Mouse (Mus musculus) lung, postnatal 25 days (tissue): ENCODE results near the gene Bcor.

Experiments used
- DNase-seq: peaks from one replicate; pipeline ENCODE4 v3.0.0; 2022; ENCODE audit warnings: low spot score

Gene Bcor

GRCm38 (mm10) chrX:12126408-12127105 lies 33.6 kb downstream of the Bcor start:
- no peak for DNase-seq

DNA sequence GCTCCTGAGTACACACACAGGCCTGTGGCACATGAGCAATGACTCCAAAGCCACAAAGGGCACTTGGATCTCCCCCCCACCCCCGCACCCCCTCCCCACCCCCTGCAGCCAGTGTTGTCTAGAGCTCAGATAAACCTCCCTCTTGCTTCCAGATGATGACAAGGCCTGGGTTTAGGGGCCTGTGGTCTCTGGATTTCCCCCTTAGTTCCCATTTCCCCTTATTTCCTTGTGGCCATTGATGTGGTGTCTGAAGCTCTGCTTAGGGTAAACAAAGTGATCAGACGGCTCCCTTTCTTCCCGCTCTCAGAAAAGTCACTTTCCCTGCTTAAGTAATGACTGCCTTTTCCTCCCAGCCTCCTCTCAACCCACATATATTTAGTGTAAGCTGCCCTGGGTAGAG lies 35.6 kb downstream of the Bcor start:
- DNase-seq, result no peak

DNA sequence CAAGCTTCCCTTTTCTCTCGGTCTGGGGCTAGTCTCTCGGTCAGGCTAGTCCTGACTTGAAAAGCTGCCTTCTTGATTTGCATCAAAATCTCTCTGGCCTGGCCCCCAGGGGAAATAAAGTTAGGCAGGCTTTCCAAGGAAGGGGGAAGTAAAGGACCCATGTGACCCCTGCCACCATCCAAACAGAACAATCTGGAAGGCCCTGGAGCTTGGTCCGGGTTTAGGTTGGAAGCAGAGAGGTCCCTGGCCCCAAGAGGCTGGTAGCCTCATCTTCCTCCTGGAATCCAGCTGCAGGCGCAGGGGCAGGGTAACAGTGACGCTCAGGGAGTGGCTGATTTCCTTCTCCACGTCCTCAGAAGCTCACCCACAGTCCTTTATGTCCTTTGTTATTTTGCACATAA lies 36.5 kb downstream of the Bcor start:
- no peak for DNase-seq

DNA sequence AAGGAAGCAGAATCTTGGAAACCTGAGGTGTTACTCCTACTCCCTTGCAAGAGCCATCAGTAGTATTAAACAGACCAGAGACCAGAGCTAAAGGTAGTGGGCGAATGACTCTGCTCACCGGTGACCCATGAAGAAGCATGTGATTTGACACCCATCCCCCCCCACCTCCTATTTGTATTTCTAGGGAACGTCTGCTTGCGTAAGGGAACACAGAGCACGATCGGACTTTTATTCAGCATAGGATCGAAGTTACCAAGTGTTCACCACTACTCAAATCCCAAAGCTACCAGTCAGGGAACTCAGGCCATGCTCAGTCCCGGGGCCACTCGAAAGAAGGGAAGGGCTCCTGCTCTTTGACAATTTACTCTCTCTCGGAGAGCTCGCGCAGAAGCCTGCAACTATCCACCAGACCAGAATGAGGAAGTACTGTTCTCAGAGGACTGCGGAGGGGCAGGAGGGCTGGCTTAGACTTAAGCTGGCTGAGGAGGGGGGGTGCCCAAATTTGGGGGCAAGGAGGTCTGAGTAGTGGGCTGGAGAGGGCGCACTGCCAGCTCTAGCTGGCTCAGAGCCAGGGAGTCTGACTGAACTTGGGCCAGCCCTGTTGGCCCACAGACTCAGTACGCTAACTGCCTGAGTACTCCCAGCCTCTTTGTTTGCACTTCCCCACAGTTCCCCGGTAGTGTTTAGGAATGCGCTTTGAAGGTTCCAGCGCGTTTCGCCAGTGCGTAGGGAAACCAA lies 37.4 kb downstream of the Bcor start:
- peak; percentile 59 for DNase-seq

DNA sequence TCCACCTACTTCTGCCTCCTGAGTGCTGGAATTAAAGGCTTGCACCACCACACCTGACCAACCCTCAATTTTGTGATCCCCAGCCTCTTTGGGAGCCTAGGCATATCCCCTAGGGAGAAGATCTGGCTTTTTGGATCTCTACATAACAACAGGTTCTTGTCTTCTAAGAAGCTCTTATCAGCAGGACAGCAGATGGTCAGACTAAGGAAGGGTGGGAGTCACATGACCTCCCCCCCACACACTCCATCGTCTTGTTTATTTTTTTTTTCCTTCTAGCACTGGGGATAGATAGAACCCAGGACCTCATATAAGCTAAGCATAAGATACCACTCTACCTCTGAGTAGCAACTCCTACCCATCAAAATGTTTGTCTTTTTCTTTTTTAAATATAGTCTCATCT lies 40.7 kb downstream of the Bcor start:
- DNase-seq, result no peak

- DNase-seq, result peak; percentile 49
Observed at GRCm38 (mm10) chrX:12116128-12116527, 44.0 kb downstream of the Bcor start.

DNA sequence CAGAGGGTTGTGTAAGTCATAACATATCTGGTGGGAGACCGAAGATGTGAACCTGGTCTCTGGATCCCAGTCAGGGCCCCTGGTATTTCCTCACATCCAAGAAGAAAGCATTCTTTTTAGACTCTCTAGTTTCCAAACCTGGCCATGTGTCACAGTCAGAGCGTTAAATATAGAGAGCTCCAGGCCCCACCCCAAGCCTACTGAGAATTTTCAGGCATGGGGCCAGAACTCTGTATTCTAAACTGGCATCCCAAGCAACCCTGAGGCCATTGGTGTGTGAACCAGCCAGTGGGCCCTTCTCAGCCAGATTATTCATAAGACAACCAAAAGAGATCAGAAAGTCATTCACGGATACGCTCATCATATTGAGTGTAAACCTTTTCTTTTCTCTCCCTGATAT lies 48.0 kb downstream of the Bcor start:
- no peak for DNase-seq

- no peak for DNase-seq
Observed at GRCm38 (mm10) chrX:12110518-12110917, 49.6 kb downstream of the Bcor start.

DNA sequence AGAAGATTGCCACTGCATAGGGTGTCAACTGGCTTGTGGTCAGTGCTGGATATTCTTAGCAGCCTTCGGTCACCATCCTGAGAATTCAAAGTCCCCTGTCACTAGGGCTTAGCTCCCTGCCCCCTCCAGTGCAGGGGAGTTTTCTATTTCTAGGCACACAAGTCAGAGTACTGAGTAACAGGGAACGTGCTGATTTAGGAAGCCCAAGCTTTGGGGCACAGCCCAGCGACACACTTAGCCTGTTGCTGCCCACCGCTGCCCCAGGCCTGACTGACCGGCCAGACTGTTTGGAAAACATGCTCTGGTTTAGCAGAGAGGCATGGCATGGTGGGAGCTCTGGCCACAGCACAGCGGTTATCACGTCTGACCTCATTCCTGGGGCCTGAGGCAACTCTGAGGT lies 54.8 kb downstream of the Bcor start:
- DNase-seq, result no peak

GRCm38 (mm10) chrX:12096783-12097526 lies 63.2 kb downstream of the Bcor start:
- no peak for DNase-seq

DNA sequence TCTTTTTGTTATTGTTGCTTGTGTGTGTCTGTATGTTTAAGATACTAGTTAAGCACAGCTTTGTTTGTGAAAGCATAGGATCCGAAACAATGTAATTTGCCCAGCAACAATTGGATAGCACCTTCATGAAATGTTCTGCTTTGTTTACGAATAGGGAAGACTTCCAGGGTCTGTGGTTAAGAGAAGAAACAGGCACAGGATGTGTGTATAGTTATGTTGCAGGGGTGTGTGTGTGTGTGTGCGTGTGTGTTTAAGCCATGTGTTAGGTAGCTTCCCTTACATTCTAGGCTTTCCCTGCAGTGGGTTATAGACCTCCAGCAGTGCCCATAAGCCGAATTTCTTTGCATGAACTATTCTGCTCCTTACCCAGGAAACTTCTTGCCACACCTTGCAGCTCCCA lies 66.8 kb downstream of the Bcor start:
- DNase-seq, result no peak

- no peak for DNase-seq
Observed at GRCm38 (mm10) chrX:12091431-12092061, 68.6 kb downstream of the Bcor start.

GRCm38 (mm10) chrX:12090871-12091404 lies 69.2 kb downstream of the Bcor start:
- peak; percentile 65 for DNase-seq

DNA sequence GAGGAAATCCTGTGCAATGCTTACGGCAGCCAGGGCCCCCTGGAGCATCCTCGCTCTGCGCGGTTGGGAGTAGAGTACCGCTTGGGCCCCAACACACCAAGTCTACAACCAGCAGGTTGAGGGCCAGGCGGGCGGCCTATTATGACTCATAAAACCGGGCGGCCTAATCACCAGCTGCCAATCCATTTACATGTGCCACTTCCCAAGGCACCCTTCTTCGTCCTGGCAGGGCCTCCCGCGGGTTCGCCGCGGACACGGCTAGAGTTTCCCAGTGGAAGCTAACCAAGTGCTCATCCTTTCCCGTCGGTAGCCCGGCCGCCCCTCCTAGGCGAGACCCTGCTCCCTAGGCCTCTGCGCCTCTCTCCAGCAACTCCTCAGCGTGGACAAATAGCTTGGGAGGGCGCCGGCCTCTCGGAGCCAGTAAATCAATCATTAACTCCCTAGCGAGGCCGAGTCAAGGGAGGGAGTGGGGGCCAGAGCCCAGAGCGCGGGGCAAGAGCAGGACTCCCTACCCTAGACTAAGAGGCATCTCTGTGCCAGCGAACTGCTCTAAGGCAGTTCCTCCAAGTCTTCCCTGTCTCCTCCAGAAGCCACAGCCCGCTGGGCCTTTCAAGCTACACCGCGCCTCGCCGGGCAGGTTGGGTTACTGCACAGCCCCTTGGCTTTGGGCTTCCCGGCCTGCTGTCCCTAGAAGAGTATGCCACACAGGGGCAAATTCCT lies 69.8 kb downstream of the Bcor start:
- no peak for DNase-seq

- DNase-seq, result peak; percentile 47
Observed at GRCm38 (mm10) chrX:12089353-12090081, 70.6 kb downstream of the Bcor start.

- DNase-seq, result no peak
Observed at GRCm38 (mm10) chrX:12089027-12089340, 71.2 kb downstream of the Bcor start.

- peak; percentile 69 for DNase-seq
Observed at GRCm38 (mm10) chrX:12088301-12089026, 71.7 kb downstream of the Bcor start.

- DNase-seq, result peak; percentile 55
Observed at GRCm38 (mm10) chrX:12087511-12088300, 72.4 kb downstream of the Bcor start.

- no peak for DNase-seq
Observed at GRCm38 (mm10) chrX:12086674-12087510, 73.3 kb downstream of the Bcor start.
